Mouse (Mus musculus): ENCODE results near the gene Gmcl1.

- TF ChIP-seq GATA1 (IDR thresholded peaks at IDR 0.05; ENCODE audit: borderline replicate concordance, low read length) (no peak), CTCF (IDR thresholded peaks at IDR 0.05; ENCODE audit: low read depth, low read length) (no peak), TAL1 (conservative IDR thresholded peaks at IDR 0.05; ENCODE audit: low read depth, low read length) (no peak), POLR2AphosphoS5 (IDR thresholded peaks at IDR 0.05; ENCODE audit: insufficient replicate concordance, low read depth, low read length) (no peak), GATA2 (IDR thresholded peaks at IDR 0.05; ENCODE audit: borderline replicate concordance, low read depth, low read length) (no peak)
Measured at GRCm38 (mm10) chr6:86667061-86667460, 66.1 kb downstream of the Gmcl1 start.
